Mouse (Mus musculus): Measurements from ENCODE around the gene Cdkl2.

Gene Cdkl2

DNA sequence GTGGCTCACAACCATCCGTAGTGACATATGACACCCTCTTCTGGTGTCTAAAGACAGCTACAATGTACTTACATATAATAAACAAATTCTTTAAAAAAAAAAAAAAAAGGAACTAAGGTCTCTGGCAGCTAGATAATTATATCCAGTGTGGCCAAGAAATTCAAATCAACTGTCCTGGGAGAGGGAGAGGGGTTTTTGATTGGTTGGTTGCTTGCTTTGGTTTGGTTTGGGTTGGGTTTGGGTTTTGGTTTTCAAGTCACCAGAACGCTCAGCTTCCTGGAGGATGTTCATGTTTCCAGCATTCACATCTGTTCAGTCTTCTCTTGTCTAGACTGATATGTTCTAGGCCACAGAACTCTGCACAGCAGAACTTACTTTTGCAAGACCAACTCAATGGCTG, 50.6 kb downstream of the Cdkl2 start:
- no peak for DNase-seq (ENCODE audit: low spot score)

DNA sequence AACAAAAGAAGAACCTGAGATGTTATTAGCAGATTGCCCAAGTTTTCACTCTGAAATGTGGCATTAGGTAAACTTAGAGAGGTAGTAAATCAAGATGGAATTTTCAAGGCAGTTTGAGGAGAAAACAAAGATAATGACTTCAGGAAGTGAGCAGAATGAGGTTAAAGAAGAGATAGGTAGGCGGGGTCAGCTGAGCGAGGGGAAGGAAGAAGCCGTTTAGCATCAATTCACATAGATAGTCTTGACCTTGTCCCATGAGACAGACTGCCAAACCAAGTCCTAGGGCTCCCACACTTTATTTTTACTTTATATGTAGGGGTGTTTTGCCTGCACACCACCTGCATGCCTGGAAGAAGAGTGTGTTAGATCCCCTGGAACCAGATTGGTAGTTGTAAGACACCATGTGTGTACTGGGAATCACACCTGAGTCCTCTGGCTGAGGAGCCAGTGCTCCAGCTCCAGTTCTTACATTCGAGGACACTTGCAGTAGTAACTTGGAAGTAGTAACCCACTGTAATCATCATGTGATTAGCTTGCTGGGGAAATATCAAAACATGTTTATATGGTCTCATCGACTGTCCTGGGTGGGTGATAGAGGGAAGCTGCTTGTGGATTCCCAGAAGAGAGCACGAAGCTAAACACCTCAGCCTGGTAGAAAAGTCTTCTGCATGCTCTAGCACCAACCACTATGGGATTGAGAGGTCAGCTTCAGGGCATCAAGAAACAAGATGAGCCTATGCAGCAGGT, 52.3 kb downstream of the Cdkl2 start:
- DNase-seq (ENCODE audit: low spot score) = no peak

DNA sequence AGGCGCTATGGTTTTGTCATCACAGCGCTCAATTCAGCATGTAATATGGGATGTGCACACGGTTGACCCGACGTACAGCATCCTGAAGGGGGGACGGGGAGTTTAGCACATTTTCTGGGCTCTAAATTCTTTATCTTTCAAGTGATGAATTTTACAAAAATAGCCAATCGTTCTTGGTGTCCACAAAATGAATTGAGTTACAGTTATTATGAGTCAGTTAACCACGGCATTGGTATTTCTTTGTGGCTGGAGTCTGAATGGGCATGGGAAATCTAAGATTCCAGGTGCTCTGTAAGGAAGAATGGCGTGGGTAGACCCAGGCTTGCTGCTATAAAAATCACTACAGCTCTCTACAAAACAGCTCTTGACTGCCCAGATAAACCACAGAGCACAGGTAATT, 54.4 kb downstream of the Cdkl2 start:
- DNase-seq (ENCODE audit: low spot score) = no peak

DNA sequence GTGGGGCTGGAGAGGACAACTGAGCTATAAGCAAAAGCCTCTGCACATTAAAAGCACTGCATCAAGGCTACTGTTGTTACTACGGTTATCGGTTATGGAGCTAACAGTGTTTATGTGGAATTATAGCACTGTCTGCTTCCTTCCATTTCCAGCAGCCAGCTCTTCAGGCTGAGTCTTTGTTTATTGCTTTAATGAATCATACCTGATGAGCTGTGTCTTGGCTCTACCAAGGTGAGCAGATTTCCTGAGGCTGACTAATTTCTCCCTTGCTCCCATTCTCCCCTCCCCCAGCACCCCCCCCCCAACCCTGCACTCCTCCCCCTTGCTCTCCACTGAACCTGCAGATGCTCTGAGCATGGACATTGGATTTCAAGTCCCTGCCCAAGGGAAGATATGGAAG, 55.9 kb downstream of the Cdkl2 start:
- DNase-seq (ENCODE audit: low spot score) = no peak

DNA sequence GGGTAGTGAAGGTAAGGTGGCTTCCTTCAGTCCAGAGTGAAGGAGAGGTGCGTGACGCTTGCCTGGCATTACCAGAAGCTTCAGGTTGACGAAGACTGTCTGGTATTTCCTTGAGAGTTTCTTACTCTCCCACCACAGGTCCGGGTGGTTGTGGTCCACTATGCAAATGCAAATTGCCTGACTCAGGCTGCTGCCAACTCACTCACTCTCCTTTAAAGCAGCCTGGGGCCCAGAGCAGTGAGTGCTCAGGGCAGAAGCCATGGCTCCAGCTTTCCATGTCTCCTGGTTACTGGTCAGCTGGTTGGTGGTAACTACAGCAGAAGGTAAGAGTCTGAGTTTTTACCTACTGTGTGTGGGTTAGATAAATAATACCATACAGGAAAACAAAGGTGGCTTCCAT, 56.4 kb downstream of the Cdkl2 start, which contains the start of gene Odaph:
Gene Odaph, plus strand, starts transcription at position 240 of the 400 bp plus-strand sequence.
- DNase-seq (ENCODE audit: low spot score) = no peak

DNA sequence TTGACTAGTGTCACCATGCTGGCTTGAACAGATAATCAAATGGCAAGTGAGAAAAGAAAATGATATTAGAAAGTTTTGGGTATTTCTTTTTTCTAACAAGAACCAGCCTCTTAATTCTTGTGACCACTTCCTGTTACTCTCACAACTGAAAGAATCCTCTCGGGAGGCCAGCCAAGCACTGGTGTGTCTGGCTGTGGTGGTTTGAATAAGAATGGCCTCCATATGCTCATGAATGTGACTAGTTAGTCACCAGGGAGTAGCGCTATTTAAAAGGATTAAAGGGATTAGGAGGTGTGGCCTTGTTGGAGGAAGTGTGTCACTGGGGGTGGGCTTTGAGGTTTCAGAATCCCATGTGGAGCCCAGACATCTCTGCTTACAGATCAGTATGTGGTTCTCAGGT, 58.0 kb downstream of the Cdkl2 start:
- no peak for DNase-seq (ENCODE audit: low spot score)

DNA sequence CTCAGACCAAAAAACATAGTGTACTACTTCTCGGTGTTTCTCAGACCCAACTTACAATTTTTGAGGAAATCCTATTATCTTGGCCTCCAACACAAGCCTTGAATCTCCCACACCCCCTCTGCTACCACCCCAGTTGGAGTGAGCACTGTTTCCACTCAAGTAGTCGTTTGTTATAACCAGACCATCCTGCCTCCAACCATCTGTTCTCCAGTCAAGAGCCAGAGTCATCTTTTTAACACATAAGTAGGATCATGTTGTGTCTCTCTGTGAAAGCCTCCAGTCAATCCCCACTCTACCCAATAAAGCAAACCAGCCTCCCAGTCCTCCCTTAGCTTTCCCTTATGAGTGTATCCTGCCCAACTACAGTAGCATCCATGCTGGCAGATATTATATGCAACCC, 60.2 kb downstream of the Cdkl2 start:
- DNase-seq (ENCODE audit: low spot score) = no peak

DNA sequence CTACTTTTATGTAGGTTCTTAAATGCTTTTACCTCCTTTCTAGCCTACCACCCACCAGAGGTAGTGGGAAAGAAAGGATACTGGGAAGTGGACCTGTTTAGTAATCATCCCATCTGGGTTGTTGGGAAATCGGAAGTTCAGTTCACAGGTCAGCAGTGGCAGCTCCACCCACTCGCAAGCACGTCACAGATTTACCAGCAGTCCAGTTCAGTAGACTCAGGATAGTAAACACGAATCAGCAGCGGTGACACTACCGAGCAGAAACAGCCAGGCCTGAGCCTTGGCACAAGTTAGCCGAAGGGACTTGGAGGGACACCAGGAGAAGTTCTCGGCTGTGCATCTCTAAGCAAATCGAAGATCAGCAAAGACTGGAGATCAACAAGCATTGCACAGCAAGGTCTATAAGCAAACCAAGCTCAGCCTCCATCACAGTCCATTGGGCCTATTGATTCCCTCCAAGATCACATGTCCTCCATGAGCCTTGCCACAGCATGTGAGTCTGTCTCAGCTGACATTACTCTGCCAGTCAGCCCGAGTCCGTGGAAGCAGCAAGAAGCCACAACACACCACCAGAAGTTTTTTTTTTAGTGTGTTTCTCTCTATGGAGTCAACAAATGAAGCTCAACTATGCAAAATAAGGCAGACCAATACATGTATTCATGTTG, 62.4 kb downstream of the Cdkl2 start:
- no peak for DNase-seq (ENCODE audit: low spot score)

DNA sequence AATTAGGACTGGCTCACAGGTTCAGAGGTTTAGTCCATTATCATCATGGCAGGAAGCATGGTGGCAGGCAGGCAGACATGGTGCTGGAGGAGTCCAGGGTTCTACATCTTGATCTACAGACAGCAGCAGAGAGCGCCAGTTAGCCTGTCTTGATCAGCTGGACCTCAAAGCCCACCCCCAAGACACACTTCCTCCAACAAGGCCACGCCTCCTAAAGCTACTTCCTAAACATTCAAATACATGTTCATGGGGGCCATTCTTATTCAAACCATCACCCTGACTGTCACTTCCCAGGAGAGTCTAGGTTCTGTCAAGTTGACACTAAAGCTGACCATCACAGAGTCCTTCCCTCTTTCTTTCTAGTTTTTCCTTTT, 66.3 kb downstream of the Cdkl2 start:
- DNase-seq (ENCODE audit: low spot score) = no peak

DNA sequence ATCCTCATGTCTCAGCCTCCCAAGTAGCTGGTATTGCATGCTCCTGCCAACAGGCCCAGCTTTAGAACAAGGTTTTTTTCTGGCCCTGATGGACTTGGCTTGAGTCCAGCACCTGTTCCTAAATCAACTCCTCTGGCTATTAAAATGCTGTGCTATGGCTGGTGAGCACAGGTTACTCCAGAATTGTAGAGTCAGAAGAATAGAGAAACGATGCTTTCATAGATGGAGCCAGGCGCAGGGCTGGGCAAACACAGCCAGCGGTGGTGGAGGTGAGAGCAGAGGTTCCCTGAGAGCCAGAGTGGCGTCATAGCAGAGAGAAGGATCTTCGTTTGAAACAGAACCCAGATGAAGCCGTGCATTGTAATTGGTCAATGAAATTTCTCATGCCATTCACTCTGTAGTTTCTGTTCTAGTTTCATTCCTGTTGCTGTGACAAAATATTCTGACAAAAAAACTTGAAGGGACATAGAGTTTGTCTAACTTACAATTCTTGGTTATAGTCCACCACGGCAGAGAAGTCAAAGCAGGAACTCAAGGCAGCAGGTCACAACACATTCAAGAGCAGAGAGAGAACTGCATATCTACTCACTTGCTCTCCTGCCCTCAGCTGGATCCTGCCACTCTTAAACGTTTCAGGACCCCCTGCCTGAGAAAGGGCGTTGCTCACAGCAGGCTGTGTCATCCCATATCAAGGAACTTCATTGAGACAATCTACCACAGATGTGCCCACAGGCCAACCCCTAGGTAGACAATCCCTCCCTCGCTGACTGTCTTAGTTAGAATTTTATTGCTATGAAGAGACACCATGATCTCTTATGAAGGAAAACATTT, 66.9 kb downstream of the Cdkl2 start:
- no peak for DNase-seq (ENCODE audit: low spot score)

DNA sequence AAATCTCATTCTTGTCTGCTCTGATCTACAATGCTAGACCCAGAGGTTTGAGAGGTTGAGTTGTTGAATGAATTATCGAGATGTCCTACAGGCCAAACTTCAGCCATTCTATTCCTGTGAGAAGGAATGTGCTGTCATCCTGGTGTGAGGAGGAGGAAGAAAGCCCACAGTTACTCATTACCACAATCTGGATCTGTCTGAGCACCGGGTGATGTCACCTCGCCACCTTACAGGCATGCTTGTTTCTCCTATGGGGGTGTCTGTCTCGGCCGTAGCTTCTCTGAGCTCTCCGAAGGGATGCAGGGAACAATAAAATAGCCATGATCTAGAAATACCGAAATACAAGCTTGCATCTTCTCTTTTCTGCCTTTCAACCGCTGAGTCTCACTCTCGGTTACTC, 67.9 kb downstream of the Cdkl2 start:
- no peak for DNase-seq (ENCODE audit: low spot score)

DNA sequence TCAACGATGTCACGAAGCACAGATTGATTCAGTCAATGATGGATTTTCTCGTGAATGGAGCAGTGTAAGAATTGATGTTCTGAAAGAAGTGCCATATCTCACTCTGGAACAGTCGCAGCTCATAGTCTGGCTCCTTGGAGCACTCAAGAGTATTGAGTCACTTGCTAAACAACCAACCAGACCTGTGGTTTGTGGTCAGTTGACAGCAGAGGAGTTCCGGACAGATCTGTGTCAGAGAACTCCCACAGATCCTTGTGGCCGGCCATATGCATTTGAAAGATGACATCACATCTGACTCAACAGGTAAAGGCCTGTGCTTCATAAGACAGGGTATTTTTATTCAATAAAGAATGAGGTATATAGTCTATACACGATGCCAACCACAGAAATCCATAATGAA, 69.7 kb downstream of the Cdkl2 start:
- no peak for DNase-seq (ENCODE audit: low spot score)

DNA sequence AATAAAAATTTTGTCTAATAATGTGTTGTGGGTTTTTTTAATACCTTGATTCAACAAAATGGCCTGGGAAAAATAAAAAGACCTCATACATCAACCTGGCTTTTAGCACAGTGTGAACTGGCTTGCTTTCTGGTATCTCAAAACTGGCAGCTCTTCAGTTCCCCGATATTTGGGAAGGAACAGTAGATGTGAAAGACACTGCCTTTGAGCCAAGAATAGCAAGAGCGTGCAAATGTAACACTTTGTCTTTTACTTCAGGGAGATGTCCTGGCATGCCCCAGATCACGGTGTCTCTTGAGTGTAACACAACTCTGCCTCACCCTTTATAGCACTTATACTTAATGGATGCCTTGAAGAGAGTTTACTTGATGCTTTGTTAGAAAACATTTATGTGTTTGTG, 71.6 kb downstream of the Cdkl2 start:
- no peak for DNase-seq (ENCODE audit: low spot score)

DNA sequence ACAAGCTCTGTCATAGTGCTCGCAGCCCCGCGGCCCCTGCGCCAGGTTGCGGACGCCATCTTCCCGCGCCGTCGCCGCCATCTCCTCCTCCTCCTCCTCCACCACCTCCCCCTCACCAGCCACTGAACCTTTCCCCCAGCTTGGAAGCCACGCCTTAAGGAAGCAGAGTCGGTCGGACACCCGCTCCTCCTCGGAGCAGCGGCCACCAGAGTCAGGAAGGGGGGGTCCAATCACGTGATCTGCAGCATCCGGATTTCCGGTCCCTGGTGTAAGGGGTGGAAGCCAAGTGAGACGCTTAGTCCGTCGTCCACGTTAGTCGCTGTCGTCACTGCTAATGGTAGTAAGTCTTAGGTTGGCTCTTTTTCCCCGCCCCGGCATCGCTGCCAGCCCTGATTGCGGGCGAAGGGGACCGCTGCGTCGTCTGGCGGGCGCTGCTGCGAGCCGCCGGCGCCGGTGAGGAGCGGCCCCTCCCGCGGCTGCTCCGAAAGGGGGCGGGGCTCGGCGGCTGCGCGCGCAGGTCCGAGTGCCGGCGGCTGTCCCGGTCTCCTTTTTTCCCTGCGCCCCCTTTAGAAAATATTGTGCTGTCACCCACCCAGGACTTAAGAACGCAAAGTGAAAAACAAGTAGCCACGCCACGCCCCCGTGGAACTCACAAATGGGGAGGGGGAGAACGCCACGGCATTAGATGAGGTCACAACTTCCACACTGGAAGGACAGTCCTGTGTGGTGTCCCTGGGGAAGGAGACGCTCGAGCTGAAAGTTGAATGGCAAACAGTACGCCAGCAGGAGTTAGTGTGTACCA, 80.8 kb downstream of the Cdkl2 start, which contains the start of gene Rchy1:
Gene Rchy1, minus strand, starts transcription at position 430 of the 802 bp plus-strand sequence.
- peak; percentile 97 for DNase-seq (ENCODE audit: low spot score)

DNA sequence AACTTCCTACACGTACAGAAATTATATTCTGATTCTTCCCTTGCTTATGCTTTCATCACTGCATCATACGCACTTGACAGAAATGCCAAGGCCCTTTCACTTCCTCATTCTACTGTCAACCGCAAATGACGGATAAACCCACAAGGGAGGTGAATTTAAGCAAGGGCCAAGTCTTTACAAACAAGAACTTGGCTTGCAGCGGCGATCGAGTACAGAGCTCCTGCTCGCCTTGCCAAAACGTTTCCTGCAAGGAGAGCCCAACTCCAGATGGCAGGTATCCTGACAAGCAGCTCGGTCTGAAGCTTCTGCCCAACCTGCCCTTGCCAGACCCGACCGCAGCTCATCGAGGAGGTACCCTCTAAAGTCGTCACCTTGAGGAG, 81.4 kb downstream of the Cdkl2 start:
- DNase-seq (ENCODE audit: low spot score) = no peak

DNA sequence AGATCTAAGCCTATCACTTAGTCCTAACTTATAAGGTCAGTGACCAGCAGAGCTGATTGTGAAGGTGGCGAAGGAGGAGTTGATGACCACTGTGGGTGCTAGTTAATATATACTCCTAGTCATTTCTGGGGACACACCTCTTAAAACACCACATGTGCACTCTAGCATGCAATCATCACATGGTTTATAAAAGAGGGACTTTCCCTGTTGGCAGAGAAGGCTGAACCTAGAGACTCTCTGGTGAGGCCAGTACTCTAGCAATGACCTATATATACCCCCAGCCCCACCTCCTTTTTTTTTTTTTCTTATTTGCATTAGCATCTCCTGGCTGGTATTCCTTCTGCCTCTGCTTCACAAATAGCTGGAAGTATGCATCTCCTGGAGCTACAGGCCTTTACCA, 82.3 kb downstream of the Cdkl2 start:
- no peak for DNase-seq (ENCODE audit: low spot score)

DNA sequence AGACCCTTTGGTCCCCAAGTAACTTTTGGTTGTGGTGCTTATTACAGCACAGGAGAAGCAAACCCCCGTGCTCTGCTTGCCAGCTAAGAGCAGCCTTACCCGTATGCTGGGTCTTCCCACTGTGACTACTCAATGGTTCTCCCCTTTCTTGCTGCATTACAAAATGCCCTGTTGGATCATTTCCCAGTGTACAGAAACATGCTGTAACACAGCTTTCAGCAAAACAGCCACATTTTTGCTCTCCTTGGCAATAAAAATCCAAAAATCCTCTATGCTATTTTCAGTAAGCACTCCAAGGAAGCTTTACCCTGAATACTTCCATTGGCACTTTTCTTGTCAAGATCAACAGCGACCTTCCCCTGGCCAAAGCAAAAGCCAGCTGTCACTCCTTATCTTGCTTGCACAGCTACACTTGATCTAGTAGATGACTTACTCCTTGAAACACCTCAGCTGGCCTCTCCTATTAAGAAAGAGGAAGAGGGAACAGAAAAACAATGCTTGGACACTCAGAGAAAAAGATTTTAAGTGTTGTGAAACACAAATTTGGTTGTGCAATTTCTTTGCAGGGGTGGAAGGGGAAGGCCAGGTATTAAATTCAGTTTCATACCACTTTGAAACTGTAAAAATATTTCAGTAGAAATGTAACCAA, 83.0 kb downstream of the Cdkl2 start:
- no peak for DNase-seq (ENCODE audit: low spot score)

DNA sequence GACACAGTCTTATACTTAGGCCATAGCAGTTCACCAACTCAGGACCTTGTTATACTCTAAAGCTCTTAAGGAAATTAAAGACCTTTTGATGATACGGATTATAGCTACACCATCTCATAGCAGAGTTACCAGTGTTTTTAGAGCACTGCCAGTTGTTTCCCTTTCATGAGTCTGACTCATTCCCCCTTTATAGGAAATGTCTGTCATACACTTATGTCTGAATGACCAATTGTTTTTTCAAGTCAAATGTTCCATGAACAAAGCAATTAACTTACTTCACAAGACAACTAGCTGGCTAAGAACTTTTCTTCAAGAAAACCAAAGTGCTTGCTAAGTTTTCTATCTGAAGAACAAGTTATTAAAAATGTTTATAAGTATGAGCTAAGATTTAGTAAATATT, 83.7 kb downstream of the Cdkl2 start:
- DNase-seq (ENCODE audit: low spot score) = no peak

DNA sequence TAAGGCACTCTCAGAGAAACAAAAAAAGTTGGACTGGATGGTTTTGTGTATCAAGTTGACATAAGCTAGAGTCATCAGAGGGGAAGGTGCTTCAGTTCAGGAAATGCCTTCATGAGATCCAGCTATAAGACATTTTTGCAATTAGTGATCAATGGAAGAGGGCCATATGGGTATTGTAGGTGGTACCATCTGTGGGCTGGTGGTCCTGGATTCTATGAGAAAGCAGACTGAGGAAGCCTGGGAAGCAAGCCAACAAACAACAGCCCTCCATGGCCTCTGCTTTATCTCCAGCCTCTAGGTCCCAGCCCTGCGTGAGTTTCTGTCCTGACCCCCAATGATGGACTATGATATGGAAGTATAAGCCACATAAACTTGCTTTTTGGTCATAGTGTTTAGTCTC, 84.6 kb downstream of the Cdkl2 start:
- no peak for DNase-seq (ENCODE audit: low spot score)

DNA sequence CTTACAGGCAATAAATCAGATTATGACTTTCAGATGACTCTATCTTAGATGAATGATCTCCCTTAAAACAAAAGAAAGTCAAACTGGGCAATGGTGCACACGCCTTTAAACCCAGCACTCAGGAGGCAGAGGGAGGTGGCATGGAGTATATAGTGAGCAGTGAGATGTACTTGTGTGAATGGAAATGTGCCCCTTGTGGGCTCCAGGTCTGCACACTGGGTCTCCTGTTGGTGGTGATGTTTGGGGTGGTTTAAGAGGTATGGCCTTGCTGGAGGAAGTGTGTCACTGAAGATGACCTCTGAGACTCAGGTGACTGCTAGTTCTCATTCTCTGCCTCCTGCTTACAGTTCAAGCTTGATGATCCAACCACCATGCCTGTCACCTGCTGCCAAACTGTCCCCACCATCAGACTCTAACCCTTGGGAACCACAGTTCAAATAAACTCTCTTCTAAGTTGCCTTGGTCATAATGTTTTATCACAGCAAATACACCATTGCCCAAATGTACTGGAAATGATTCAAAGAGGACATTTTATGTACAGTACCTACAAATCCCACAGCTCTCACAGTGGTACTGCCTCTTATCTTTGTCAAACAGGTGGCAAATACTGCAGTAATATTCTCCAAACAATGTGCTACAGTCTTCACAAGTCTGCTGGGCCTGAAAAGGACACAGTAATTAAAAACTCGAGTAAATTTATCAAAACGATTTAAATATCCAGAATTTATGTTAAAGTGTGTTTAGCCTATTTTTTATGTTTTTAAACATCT, 86.5 kb downstream of the Cdkl2 start:
- no peak for DNase-seq (ENCODE audit: low spot score)

Data from embryo, embryonic 10.5 days (tissue).